Mouse (Mus musculus) heart, embryonic 12.5 days (tissue): ENCODE data around the gene Tbc1d13. TPM values are rescaled to one million over a fixed set of nuclear protein-coding genes. Genes with fewer than 3 reads are reported as not detected.
"Not testable (repeated sequence)": the region's sequence is repeated elsewhere in the genome, so short reads cannot be mapped to it uniquely, and the experiment has no call there.

Experiments
- ATAC-seq: fragments of 200-750 bp; cut with Nextera tagmentation; 2 replicates; pipeline ENCODE4 v1.8.0; 2017; ENCODE audit warnings: moderate TSS enrichment, moderate library complexity; ENCODE audit not compliant: insufficient number of reproducible peaks, low FRiP score
- H3K27ac ChIP-seq: fragments of 300-500 bp; sonication (generic); 2 replicates; pipeline ENCODE4 v1.5.1; 2016; ENCODE audit warnings: mild to moderate bottlenecking, moderate library complexity; ENCODE audit not compliant: poor library complexity, severe bottlenecking
- H3K27me3 ChIP-seq: fragments of 300-500 bp; sonication (generic); replicated peaks from 2 replicates; pipeline ENCODE4 v1.6.1; 2016; ENCODE audit warnings: mild to moderate bottlenecking, moderate library complexity
- H3K36me3 ChIP-seq: fragments of 300-500 bp; sonication (generic); 2 replicates; pipeline ENCODE4 v1.6.1; 2016; ENCODE audit warnings: mild to moderate bottlenecking, moderate library complexity
- H3K4me1 ChIP-seq: fragments of 300-500 bp; sonication (generic); replicated peaks from 2 replicates; pipeline ENCODE4 v1.6.1; 2016; ENCODE audit warnings: mild to moderate bottlenecking
- H3K4me2 ChIP-seq: fragments of 300-500 bp; sonication (generic); 2 replicates; pipeline ENCODE4 v1.6.1; 2016; ENCODE audit warnings: mild to moderate bottlenecking, moderate library complexity
- H3K4me3 ChIP-seq: fragments of 300-500 bp; sonication (generic); 2 replicates; pipeline ENCODE4 v1.5.1; 2016; ENCODE audit warnings: mild to moderate bottlenecking
- H3K9ac ChIP-seq: fragments of 300-500 bp; sonication (generic); 2 replicates; pipeline ENCODE4 v1.6.1; 2016; ENCODE audit warnings: mild to moderate bottlenecking, moderate library complexity
- H3K9me3 ChIP-seq: fragments of 300-500 bp; sonication (generic); replicated peaks from 2 replicates; pipeline ENCODE4 v1.6.1; 2016; ENCODE audit warnings: mild to moderate bottlenecking, moderate library complexity
- WGBS: fragments of 180-500 bp; shearing (Covaris S2); methylation state at CpG from one replicate; pipeline ENCODE4 v1.1.7; 2016; 5-methylcytosine and 5-hydroxymethylcytosine counted together
- polyA plus RNA-seq: library from polyadenylated mRNA; unstranded; fragments of >200 nt; fragmentation: Nextera tagmentation; extraction: Ambion mirVana; gene quantifications from 2 replicates; pipeline ENCODE4 v1.2.1, GENCODE M21; 2016

The Tbc1d13 gene
- polyA plus RNA-seq, 1 experiment from 2014 or later, result 5.4 TPM

GRCm38 (mm10) chr2:30178711-30179110, 45.2 kb downstream of the Tbc1d13 start:
- not testable (repeated sequence) for ATAC-seq
- 53% methylated on average over 7 of the region's 7 CpGs for WGBS

GRCm38 (mm10) chr2:30182424-30182823, 48.9 kb downstream of the Tbc1d13 start:
- Histone ChIP-seq H3K4me3 (no peak overlapping the region), H3K27me3 (no peaks in the 10 kb centered on the region), H3K36me3 (peaks cover 16% of the 10 kb centered on the region), H3K4me2 (no peak overlapping the region), H3K4me1 (peaks cover 9% of the 10 kb centered on the region), H3K27ac (no peak overlapping the region), H3K9ac (no peak overlapping the region), H3K9me3 (peaks cover 14% of the 10 kb centered on the region)
- WGBS, result 88% methylated on average over 2 of the region's 2 CpGs
- ATAC-seq, result no peak

More at GRCm38 (mm10) chr2:30178711-30179110, 45.2 kb downstream of the Tbc1d13 start:
- not testable (repeated sequence) for H3K27me3 ChIP-seq, H3K9me3 ChIP-seq, H3K9ac ChIP-seq, H3K27ac ChIP-seq
- Histone ChIP-seq H3K4me3 (peak overlapping the region; percentile 77), H3K4me2 (peak overlapping the region; percentile 83), H3K36me3 (peaks cover 36% of the 10 kb centered on the region), H3K4me1 (peaks cover 10% of the 10 kb centered on the region)

- Histone ChIP-seq H3K9me3 (peaks cover 14% of the 10 kb centered on the region), H3K9ac (no peak overlapping the region), H3K27me3 (no peaks in the 10 kb centered on the region), H3K4me2 (no peak overlapping the region), H3K4me3 (no peak overlapping the region), H3K36me3 (peaks cover 16% of the 10 kb centered on the region), H3K27ac (no peak overlapping the region), H3K4me1 (0 out of 2 replicates have a peak, but pooled peaks cover 4% of the 10 kb centered on the region)
- ATAC-seq, result no peak
- WGBS, result 71% methylated on average over 3 of the region's 3 CpGs
Measured at GRCm38 (mm10) chr2:30183721-30184120, 50.2 kb downstream of the Tbc1d13 start.

GRCm38 (mm10) chr2:30185276-30185675, 51.7 kb downstream of the Tbc1d13 start:
- 67% methylated on average over 6 of the region's 6 CpGs for WGBS
- Histone ChIP-seq H3K27me3 (no peaks in the 10 kb centered on the region), H3K4me3 (no peak overlapping the region), H3K36me3 (peaks cover 19% of the 10 kb centered on the region), H3K9me3 (peaks cover 14% of the 10 kb centered on the region), H3K4me2 (no peak overlapping the region), H3K4me1 (0 out of 2 replicates have a peak, but pooled peaks cover 4% of the 10 kb centered on the region), H3K9ac (no peak overlapping the region), H3K27ac (no peak overlapping the region)
- peak; percentile 80 for ATAC-seq

GRCm38 (mm10) chr2:30185681-30186080, 52.1 kb downstream of the Tbc1d13 start:
- Histone ChIP-seq H3K27ac (no peak overlapping the region), H3K4me3 (no peak overlapping the region), H3K27me3 (no peaks in the 10 kb centered on the region), H3K4me2 (no peak overlapping the region), H3K4me1 (0 out of 2 replicates have a peak, but pooled peaks cover 4% of the 10 kb centered on the region), H3K36me3 (peaks cover 19% of the 10 kb centered on the region), H3K9me3 (peaks cover 14% of the 10 kb centered on the region), H3K9ac (no peak overlapping the region)
- 74% methylated on average over 3 of the region's 3 CpGs for WGBS
- peak; percentile 16; the same call in 1 of the 2 replicates for ATAC-seq

GRCm38 (mm10) chr2:30191790-30192580, 58.4 kb downstream of the Tbc1d13 start:
- no peaks in the 10 kb centered on the region for H3K4me1 ChIP-seq
- no peaks in the 10 kb centered on the region for H3K27me3 ChIP-seq
- H3K9ac ChIP-seq, result no peak overlapping the region
- H3K9me3 ChIP-seq, result no peaks in the 10 kb centered on the region
- H3K36me3 ChIP-seq, result peaks cover 7% of the 10 kb centered on the region
- no peak for ATAC-seq
- H3K4me3 ChIP-seq, result no peak overlapping the region
- WGBS, result 89% methylated on average over 12 of the region's 12 CpGs
- no peak overlapping the region for H3K4me2 ChIP-seq
- H3K27ac ChIP-seq, result no peak overlapping the region

- Histone ChIP-seq H3K27me3 (no peaks in the 10 kb centered on the region), H3K9me3 (no peaks in the 10 kb centered on the region), H3K4me2 (no peak overlapping the region), H3K36me3 (peaks cover 4% of the 10 kb centered on the region; the same call in 1 of the 2 replicates), H3K9ac (no peak overlapping the region), H3K27ac (no peak overlapping the region), H3K4me3 (no peak overlapping the region), H3K4me1 (peaks cover 9% of the 10 kb centered on the region; the same call in 1 of the 2 replicates)
- 72% methylated on average over 3 of the region's 3 CpGs for WGBS
- no peak for ATAC-seq
Measured at GRCm38 (mm10) chr2:30194656-30195055, 61.1 kb downstream of the Tbc1d13 start.

GRCm38 (mm10) chr2:30198021-30198420, 64.5 kb downstream of the Tbc1d13 start:
- Histone ChIP-seq H3K36me3 (no peaks in the 10 kb centered on the region), H3K27ac (no peak overlapping the region), H3K9ac (no peak overlapping the region), H3K27me3 (no peaks in the 10 kb centered on the region), H3K9me3 (no peaks in the 10 kb centered on the region), H3K4me2 (no peak overlapping the region), H3K4me1 (peaks cover 24% of the 10 kb centered on the region), H3K4me3 (no peak overlapping the region)
- no peak for ATAC-seq
- 67% methylated on average over 4 of the region's 4 CpGs for WGBS

GRCm38 (mm10) chr2:30199984-30200383, 66.4 kb downstream of the Tbc1d13 start:
- Histone ChIP-seq H3K4me3 (no peak overlapping the region), H3K27ac (no peak overlapping the region), H3K27me3 (no peaks in the 10 kb centered on the region), H3K4me1 (peaks cover 29% of the 10 kb centered on the region), H3K36me3 (no peaks in the 10 kb centered on the region), H3K9me3 (no peaks in the 10 kb centered on the region), H3K9ac (no peak overlapping the region), H3K4me2 (no peak overlapping the region)
- WGBS, result 35% methylated on average over 1 of the region's 1 CpGs
- ATAC-seq, result no peak

- peak overlapping the region; percentile 5; the same call in 1 of the 2 replicates for H3K4me2 ChIP-seq
- H3K27ac ChIP-seq, result peak overlapping the region; percentile 52; the same call in 1 of the 2 replicates
Measured at GRCm38 (mm10) chr2:30200388-30200925, 66.9 kb downstream of the Tbc1d13 start.

More at GRCm38 (mm10) chr2:30200388-30200925, 66.9 kb downstream of the Tbc1d13 start:
- Histone ChIP-seq H3K9ac (peak overlapping the region; percentile 43), H3K4me1 (peaks cover 29% of the 10 kb centered on the region), H3K9me3 (no peaks in the 10 kb centered on the region), H3K4me3 (no peak overlapping the region), H3K27me3 (no peaks in the 10 kb centered on the region), H3K36me3 (no peaks in the 10 kb centered on the region)
- WGBS, result 48% methylated on average over 5 of the region's 5 CpGs
- ATAC-seq, result no peak
